Mouse (Mus musculus) mouse trophoblast stem cell (cell line): ENCODE data around the gene Plg.

ENCODE experiments used
- in situ Hi-C, 2 experiments: fragments of 300-500 bp; cut with MseI, MboI; formaldehyde crosslinking; loops; 2 replicates in 1 of 2; 3 replicates in 1 of 2; pipeline ENCODE4 v1.15.1; 2025

The Plg gene

DNA sequence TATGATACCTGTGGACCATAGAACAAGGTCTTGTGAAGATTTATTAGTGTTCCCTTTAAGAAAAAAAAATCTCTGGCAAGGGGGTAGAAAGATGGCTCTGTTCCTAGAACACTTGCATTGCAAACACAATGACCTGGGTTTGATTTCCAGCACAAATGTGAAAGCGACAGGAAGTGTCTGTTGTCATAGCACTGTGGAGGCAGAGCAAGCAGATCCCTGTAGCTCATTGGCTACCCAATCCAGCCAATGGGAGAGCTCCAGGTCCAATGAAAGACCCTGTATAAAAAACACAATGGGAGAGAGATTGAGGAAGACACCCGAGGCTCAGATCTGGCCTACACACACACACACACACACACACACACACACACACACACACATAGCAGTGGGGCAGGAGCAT is 4.1 kb downstream of the Plg start:
- in situ Hi-C loops: no loop called here

DNA sequence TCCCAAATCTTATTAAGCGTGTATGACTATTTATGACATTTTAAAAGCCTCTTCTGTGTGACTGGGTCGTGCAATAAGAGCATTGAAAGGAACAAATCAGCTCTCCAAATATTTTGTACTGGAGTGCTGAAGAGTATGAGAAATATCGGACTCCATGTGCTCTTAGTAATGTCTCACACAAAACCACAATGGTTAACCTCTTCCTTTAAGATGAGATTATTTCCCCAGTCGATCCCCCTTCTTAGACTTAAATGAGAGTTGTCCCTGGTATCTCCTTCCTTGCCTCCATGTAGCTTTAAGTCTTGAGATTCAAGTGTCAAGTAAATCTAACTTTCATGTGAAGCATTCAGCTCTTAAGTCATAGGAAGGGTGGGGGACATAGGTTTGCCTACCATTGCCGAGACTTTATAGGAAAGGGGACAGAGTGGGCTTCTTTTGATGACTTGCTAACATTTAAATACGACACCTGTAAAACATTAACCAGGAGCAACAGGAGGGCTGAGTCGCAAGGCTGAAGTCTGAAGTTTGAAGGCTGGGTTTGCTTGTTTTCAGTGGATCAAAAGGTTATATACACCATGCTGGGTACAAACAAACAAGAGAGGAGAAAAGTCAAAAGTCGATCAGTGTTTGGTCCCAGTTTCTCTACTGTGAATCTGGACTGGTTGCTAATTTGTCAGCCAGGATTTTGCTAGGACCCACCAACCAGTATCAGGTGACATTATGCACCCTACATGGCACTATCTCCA is 6.8 kb downstream of the Plg start:
- in situ Hi-C loops: no loop called here

DNA sequence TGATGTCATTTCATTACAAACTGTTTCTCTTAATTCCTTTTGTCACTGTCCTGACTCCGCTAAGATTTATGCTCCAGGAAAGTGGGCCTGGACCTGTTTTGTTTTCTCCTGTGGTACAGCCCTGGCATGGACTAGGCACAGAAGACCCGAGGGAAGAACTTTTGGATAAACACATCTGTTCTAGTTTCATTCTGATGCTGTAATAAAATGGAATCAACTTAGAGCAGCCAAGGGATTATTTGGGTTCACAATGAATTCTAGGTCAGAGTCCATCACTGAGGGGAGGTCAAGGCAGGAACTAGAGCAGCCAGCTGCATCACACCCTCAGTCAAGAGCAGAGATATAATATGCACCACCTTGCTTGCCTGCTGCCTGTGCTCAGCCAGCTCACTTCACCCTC is 9.4 kb downstream of the Plg start:
- in situ Hi-C loops: no loop called here

DNA sequence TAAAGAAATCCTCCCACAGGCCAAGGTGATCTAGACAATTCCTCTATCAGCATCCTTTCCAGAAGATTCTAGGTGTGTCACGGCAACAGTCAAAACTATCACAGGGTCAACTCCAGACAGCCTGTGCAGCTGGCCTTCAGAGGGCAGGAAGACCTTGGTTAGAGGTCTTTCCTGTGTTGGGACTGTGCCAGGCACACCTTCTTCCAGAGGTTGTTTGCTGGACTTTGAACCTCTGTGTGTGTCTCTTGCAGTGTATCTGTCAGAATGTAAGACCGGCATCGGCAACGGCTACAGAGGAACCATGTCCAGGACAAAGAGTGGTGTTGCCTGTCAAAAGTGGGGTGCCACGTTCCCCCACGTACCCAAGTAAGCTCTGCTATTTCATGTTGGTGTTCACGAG is 9.8 kb downstream of the Plg start:
- in situ Hi-C loops: no loop called here

DNA sequence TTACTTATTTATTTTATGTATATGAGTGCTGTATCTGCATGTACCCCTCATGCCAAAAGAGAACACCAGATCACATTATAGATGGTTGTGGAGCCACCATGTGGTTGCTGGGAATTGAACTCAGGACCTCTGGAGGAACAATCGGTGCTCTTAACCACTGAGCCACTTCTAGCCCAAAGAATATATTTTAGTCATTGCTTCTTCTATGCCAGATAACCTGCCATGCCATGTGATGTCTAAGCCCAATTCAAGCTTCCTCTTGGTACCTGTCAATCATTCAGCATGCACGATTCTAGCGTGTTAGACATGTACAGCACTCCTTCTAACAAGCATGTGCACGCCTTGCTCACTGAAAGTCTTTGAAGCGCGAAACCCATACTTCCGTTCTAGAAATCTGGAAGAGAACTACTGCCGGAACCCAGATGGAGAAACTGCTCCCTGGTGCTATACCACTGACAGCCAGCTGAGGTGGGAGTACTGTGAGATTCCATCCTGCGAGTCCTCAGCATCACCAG is 17.8 kb downstream of the Plg start:
- in situ Hi-C loops: no loop called here

DNA sequence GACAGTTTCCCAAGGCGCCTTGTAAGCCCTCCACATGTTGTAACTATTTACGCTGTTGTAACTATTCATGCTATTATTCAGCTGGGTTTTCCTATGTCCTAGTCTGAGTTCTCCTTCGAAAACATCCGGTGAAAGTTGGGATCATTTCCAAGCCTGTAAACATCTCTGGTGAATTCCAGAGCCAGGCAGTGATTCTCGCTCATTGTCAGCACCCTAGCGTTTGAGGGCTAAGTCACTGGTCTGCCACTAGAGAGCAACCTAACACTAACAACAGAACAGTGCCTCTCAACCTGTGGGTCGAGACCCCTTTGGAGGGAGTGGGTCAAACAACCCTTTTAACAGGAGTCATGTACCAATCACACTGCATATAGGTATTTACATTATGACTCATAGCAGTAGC is 25.0 kb downstream of the Plg start:
- in situ Hi-C loops: loop anchor here (25.0 kb wide), 1 partner anchor 409 kb away; no protein-coding TSS in a partner anchor

DNA sequence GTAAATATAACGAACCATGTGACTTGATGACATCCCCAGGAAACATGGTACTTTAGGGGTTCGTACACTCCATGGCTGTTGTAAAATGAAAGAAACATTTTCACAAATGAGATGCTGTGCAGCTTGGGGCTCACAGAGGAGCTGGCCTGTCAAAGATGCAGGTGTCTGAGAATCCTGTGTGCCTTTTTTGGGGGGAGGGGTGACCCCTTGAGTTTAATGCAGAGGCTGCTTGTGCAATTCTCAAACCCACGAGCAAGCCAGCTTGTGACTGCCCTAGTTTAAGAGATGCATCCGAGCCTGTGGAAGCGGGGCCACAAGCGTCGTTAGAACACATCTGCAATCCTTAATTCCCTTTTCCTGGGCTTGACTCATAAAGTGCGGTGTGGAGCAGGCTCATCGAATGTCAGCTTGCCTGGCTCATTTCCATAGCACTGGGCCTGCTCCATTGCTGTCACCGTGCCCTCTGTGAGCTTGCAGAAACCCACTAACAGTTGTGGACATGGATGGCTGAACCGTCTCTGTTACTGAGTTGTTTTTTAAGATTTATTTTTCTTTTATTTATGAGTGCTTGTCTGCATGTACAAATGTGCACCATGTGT is 31.0 kb downstream of the Plg start:
- in situ Hi-C loops: loop anchor here (25.0 kb wide), 1 partner anchor 403 kb away; no protein-coding TSS in a partner anchor

DNA sequence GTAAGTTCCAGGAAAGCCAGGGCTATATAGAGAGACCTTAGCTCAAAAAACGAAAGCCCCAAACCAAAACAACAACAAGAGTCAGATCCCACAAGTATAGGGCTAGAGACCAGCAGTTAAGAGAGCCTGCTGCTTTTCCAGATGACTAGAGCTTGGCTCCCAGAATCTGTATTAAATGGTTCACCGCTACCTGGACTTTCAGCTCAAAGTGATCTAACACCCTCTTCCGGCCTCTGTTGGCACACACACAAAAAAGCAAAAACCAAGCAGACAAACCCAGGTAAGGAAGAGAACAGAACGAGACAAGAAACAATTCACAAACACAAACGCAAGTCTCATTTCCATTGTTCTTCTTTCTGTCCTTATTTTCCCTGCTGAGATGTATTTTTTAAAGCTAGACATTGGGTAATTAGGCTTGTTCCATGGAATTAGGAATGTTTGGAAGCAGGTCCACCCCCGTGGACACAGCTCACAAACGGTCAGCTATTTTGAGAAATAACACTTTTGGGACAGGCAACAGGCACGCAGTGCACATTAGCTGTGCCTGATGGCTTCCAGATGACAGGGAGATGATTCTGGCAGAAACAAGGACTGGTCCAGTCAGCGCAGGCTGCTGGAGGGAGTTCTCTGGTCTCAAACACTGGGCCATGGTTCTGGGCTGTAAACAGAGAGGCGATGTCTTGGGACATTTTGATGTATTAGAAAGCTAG is 33.9 kb downstream of the Plg start:
- in situ Hi-C loops: loop anchor here (10.0 to 25.0 kb wide), 2 partner anchors 252 to 400 kb away; no protein-coding TSS in a partner anchor

DNA sequence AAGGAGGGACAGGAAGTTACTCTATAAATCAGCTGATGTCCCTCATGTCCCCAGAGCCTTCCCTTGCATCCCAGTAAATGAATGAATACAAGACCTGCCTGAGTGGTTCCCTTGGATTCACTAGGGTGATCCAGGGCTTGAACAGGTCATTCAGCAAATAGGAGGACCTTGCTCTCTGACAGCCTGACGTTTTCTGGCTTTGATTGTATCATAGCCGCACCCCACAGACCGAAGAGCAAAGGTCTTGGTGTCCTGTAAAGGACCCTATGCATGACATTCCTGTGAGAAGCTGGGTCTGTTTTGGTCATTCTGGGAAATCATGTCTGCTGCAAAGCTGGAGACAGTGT is 34.5 kb downstream of the Plg start:
- in situ Hi-C loops: loop anchor here (10.0 to 25.0 kb wide), 2 partner anchors 252 to 399 kb away; no protein-coding TSS in a partner anchor

DNA sequence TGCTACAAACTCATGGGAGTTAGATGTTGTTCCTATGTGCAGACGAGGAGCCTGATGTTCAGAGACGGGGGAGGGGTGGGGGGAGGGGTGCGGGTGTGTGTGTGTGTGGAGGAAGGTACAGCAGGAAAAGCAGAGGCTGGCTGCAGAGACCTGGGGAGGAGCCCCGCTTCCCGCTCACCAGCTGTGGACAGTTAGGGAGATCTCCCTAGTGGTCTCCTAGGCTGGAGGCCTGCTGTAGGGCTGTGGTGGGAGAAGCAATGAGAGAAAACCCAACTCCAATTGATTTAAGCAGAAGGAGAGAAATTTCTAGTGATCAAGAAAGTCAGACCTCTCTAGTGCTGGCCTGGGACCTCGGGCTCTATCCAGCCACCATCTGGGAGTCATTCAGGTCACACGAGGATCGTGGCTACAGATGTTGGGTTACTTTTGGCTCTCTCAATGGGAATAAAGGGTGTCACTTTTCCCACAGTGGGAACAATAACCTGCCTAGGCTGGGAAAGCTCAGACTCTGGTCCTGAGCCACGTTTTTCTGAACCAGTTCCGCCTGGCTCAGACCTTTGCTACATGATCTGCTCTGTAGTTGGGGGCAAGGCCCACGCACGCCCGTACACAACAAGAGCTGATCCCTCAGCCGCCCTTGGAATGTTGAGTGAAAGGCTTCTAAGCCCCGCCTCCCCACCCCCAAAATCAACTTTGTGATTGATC is 36.8 kb downstream of the Plg start:
- in situ Hi-C loops: loop anchor here (5.0 to 25.0 kb wide), 4 partner anchors 117 to 397 kb away; no protein-coding TSS in a partner anchor

DNA sequence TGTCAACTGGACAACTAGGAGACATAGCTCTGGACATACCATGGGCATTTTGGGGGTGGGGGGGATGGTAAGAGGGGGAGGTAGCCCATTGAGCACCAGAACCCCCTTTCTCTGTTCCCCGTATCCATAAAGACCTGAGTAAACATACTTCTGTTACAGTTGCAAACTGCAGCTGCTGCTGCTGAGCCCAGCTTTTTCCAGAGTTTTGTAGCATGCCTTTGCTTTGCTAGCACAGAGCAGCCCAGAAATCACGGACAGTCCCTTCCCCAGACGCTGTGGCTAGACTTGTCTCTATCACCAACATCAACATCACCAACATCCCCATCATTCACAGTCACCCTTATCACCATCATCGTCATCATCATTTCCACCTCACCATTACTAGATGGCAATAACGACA is 37.3 kb downstream of the Plg start:
- in situ Hi-C loops: loop anchor here (5.0 to 25.0 kb wide), 4 partner anchors 117 to 397 kb away; no protein-coding TSS in a partner anchor

DNA sequence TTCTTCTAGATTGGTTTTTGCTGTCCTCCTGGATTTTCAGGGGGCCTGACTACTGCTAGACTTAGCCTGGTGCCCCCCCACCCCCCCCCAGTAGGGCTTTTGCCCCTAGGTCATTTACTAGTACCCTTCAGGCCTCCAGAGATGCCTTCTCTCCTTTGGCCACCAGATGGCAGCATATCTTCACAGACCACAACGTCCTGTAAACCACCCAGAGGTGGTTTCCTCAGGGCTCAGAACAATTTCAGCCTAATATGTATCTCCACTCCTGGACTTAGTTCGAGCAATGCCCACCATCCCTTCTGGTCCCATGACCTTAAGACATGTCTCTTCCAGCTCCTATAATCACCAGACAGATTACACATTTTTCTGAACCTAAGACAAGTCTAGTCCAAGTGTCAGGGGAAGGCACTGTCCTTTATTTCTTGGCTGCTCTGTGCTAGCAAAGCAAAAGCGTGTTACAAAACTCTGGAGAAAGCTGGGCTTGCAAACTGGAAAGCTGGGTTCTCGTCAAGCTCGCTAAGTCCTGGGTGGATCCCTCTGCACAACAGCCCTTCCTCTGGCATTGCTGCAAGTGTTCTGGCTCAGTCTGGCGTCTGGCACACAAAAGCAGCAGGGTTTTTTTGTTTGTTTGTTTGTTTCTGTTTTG is 38.0 kb downstream of the Plg start:
- in situ Hi-C loops: loop anchor here (5.0 to 25.0 kb wide), 4 partner anchors 116 to 396 kb away; no protein-coding TSS in a partner anchor

DNA sequence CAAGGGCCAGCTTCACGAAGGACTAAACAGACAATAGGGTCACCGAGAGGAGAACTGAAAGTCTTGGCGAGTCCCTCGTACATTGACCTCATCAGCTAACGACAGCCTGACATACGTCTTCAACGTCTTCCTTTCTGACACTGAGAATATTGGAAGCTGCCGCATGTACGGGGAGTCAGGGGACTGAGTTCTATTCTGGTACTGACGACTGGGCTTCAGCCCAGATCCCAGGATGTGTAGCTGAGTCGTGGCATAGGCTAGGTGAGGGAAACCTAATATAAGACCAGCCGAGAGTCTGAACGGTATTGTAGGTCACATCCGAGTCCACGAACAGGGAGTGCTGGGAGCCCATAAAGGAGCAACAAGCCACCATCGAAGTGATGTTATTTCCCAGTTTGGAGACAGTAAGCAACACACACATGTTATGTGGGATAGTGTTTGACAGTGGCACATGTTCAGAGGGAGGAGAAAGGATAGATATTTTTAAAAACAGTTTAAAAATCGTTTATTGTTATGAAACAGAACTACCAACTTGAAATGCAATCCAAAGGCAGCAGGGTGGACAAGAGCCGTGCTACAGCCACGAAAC is 41.2 kb downstream of the Plg start:
- in situ Hi-C loops: loop anchor here (5.0 to 25.0 kb wide), 4 partner anchors 113 to 393 kb away; no protein-coding TSS in a partner anchor

DNA sequence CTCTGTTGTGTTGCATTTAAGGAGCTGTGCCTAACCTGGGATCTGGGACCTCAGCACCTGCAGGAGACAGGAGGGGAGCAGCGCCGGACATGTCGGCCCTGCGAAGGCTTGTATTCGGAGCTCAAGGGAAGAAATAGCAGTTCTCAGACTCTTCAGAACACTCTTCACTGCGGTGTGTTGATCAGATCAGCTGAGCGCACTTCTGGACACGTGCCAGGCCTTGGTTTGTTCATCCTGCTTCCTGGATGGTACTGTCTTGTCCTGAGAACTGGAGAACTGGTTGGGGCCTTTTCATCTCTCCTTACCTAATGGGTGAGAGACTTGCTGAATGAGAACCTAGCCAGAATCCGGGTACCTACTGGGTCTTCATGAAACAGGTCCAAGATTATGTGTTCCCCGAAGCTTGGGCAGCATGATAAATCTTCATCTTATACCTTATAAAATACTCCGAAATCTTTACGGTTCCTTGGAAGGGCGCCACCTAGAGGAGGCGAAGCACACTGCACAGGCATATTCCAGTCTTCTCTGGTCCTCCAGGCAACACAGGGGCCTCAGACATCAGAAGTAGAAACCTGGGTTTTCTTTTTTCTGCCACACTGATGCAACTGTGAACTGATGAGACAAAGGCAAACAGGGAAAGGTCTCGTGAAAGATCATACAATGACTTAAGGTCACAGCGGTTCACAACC is 42.6 kb downstream of the Plg start:
- in situ Hi-C loops: loop anchor here (25.0 kb wide), 1 partner anchor 391 kb away; no protein-coding TSS in a partner anchor

DNA sequence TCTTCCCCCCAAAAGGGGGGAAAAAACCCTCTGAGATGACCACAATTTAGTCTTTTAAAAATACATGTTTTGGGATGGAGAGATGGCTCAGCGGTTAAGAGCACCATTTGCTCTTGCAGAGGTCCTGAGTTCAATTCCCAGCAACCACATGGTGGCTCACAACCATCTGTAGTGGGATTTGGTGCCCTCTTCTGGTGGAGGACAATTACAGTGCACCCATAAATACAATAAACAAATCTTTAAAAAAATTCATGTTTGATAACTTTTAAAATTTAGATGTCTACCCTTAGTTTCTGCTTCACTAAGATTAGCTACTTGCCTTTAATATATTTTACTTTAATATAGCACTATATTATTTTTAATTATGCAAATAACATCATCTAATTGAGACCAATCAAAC is 43.7 kb downstream of the Plg start:
- in situ Hi-C loops: loop anchor here (25.0 kb wide), 1 partner anchor 390 kb away; no protein-coding TSS in a partner anchor

DNA sequence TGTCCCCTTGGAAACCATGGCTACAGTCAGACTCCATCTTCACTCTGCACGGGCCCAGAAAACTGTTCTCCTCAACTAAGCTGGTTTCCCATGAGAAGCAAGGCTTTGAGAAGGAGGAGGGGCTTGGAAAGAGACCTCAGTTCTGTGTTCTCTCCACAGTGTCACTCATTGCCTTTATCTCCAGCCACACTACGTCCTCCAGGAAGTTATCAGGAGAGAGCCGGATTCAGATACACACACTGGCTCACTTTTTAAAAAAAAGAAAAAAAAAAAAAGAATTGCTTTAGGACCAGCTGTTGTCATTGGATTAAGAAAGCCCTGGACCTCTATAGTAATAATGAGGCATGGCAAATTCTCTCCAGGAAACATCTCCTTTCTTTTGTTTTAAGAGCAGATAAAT is 48.7 kb downstream of the Plg start:
- in situ Hi-C loops: no loop called here

DNA sequence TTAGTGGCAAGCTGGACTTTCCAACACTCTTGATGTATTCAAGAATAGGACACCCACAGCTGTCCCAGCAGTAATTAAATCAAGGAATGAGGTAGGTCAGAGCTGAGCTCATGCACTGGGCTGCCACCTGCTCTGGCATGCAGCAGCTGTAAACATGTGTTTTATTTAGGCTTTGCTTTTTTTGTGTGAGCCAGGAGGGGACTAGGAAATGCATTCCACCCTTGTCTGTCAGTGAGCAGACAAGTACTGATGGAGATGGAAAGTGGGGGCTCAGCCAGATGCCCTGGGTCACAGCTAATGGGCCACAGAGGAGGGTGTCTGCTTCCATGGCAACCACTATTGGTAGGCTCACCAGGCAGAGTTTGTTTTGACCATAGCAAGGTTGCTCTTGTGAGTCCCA is 50.0 kb downstream of the Plg start:
- in situ Hi-C loops: no loop called here

DNA sequence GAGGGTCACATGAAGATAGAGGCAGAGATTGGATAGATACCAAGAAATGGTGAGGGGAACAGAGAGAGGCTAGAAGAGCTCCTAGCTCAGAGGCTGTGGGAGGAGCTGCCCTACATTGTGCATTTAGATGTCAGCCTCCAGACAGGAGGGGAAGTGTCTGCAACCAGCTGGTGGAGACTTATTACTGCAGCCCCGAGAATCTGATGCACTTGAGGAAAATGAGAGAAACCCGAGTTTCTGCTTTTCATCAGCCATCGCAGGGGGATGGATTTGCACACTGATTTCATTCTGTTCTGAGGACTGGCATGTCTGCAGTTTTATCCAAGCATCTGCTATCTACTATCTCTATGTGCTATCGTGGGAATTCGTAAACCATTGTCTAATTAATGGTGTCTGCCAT is 53.3 kb downstream of the Plg start:
- in situ Hi-C loops: no loop called here

DNA sequence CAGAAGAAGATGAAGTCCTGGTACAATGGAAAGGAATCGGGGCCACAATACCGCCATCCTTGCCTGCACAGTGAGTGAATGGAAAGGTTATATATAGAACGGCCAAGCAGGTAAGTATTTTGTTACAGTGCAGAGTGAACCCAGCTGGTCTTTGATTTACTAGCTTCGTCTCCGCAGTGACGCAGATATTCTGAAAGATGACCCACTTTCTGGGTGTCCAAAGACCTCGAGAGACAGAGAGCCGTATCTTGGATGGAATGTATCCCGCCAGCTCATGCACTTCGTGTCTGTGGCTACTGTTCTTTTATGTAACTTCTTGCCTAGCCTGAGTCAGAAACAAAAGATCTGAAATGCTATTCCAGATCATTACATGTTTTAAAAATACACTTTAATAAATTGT is 59.4 kb downstream of the Plg start:
- in situ Hi-C loops: no loop called here

DNA sequence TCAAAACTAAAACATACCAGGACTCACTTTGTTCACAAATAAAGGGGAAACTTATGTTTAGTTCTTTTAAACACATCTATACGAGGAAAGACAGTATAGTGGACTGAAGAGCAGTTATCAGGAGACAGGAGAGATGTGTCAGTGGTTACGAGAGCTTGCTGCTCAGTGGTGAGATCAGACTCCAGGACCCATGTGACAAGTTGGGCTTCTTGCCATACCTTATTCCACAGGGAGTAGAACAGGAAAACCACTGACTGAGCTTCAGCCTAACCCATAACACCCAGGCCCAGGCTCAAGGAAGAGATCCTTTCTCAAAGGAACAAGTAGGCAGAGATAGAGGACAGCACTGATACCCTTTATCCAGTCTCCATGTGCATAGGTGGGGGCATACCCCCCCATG is 66.2 kb downstream of the Plg start:
- in situ Hi-C loops: no loop called here
